Mouse (Mus musculus): Measurements from ENCODE around the gene Epo. TPM values are rescaled to one million over a fixed set of nuclear protein-coding genes. Genes with fewer than 3 reads are reported as not detected.
A peak's percentile ranks its signal among the peaks of the same experiment; 100 is the strongest.

The Epo gene
- polyA plus RNA-seq (2012; rRNA removed) = not detected in 2 replicates

DNA sequence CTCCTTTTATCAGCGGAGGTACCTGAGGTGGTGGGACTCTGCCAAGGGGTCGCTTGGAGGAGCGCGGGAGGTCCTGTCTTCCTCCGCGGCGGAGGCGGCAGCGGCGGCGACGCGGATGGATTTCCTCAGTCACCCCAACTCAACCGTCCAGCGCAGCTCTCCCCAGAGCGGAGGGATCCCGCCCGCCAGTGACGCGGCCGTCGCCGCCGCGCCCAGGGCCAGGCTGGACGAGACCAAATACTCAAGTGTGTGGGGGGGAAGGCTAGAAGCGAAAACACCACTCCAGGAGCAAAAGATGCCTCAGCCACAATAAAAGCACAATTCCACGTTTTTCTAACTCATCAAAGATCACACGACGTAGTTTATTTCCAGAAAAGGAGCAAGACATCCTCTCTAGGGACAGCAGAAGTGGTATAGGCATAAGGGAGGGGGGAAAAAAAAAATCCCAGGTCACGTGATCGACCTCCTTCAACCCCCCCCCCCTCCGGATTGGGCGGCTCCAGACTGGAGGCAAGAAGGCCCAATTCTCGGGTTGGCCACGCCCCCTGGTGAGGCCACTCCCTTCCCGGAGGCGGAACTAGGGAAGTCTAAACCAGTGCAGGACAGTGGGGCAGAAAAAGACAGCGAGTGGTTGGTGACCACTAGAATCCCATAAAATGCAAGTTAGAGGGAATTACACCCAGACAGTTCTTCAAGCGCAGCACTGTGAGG lies at the start of gene Epo, which contains the start of gene Gnb2:
TSS of gene Epo (minus strand) at position 126 of the 711 bp plus-strand sequence.
TSS of gene Gnb2 (minus strand) at position 394 of the 711 bp plus-strand sequence.
- under 1% methylated on average over 40 of the region's 40 CpGs for WGBS
- TF ChIP-seq CTCF (IDR thresholded peaks at IDR 0.05; ENCODE audit: borderline replicate concordance, insufficient read depth, low read depth, low read length) = no peak
- TF ChIP-seq POLR2A (IDR thresholded peaks at IDR 0.05; ENCODE audit: borderline replicate concordance, insufficient read depth, low read length) = peak; percentile 86
- H3K4me1 ChIP-seq (ENCODE audit: control insufficient read depth, insufficient read depth, low read length) = peaks cover 11% of the 10 kb centered on the region

DNA sequence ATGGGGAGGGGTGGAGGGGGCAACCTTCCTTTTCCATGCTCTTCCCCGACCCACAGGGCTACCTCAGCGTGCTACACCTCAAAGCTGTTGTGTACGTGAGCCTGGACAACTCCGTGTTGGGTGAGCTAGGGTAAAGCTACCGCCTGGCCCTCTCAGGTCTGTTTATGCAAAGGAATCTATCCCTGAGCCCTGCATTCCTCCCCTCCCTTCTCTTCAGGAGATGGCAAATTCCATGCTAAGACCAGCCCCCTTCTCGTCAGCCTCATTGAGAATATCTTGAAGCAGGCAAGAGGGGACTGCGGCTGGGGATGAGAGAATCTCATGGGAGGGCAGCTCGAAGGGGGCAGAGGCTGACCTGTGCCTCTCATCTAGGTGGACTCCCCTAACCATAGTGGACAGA lies 49.7 kb upstream of the Epo start:
- no peaks in the 10 kb centered on the region; the same call in 1 of the 2 replicates for H3K4me1 ChIP-seq (ENCODE audit: control insufficient read depth, insufficient read depth, low read length)
- no peak overlapping the region for H3K4me3 ChIP-seq (replicated peaks; ENCODE audit: insufficient read depth, low read depth, low read length)
- no peak overlapping the region for H3K27ac ChIP-seq (ENCODE audit: insufficient read depth, low read length)
- no peaks in the 10 kb centered on the region for H3K27me3 ChIP-seq (ENCODE audit: control insufficient read depth, insufficient read depth, low read length)
- DNase-seq = no peak
- no peak for TF ChIP-seq POLR2A (IDR thresholded peaks at IDR 0.05; ENCODE audit: borderline replicate concordance, insufficient read depth, low read length)
- TF ChIP-seq CTCF (IDR thresholded peaks at IDR 0.05; ENCODE audit: borderline replicate concordance, insufficient read depth, low read depth, low read length) = no peak
- WGBS = 77% methylated on average over 8 of the region's 8 CpGs

More for the DNA sequence above, at the start of gene Epo, which contains the start of gene Gnb2:
- peak within 1 kb of the TSS; percentile 97 for H3K27ac ChIP-seq (ENCODE audit: insufficient read depth, low read length)
- peak within 1 kb of the TSS; percentile 79 for H3K4me3 ChIP-seq (replicated peaks; ENCODE audit: insufficient read depth, low read depth, low read length)
- peak; percentile 98 to 99 for DNase-seq
- no peaks in the 10 kb centered on the region for H3K27me3 ChIP-seq (ENCODE audit: control insufficient read depth, insufficient read depth, low read length)

DNA sequence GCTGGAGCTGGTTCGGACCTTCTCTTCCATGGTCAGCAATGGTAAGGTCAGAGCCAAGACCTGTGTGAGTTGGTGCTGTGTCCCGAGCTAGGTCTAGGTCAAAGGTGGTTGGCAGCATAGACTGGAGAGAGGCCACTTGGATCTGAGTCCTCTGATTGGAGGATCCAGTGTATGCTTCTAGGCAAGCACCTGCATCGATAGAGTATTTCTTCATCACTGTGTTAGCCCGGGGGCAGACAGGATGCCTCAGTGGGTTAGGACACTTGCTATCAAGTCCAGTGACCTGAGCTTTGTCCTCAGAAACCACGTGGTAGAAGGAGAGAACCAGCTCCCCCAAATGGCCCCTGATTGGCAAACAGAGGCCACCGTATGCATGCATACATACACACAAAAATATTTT lies 47.2 kb upstream of the Epo start:
- 86% methylated on average over 6 of the region's 6 CpGs for WGBS
- Histone ChIP-seq H3K4me3 (replicated peaks; ENCODE audit: insufficient read depth, low read depth, low read length) (no peak overlapping the region), H3K27ac (ENCODE audit: insufficient read depth, low read length) (no peak overlapping the region), H3K27me3 (ENCODE audit: control insufficient read depth, insufficient read depth, low read length) (no peaks in the 10 kb centered on the region), H3K4me1 (ENCODE audit: control insufficient read depth, insufficient read depth, low read length) (no peaks in the 10 kb centered on the region; the same call in none of the 2 replicates)
- TF ChIP-seq POLR2A (IDR thresholded peaks at IDR 0.05; ENCODE audit: borderline replicate concordance, insufficient read depth, low read length) (no peak), CTCF (IDR thresholded peaks at IDR 0.05; ENCODE audit: borderline replicate concordance, insufficient read depth, low read depth, low read length) (no peak)
- DNase-seq = no peak

DNA sequence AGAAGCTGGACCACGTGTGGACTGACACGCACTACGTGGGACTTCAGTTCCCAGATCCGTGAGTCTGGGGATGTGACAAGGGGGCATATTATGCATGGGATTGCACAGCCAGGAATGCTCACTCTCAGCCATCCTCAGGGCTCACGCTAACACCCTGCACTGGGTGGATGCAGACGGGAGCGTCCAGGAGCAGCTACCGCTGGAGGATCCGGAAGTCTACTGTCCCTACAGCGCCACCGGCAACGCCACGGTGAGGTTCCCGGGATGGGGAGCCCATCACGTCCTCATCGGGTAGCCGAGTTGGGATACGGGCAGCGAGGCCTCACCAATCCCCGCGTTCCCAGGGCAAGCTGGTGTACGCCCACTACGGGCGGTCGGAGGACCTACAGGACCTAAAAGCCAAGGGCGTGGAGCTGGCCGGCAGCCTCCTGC lies 41.4 kb upstream of the Epo start:
- Histone ChIP-seq H3K27ac (ENCODE audit: insufficient read depth, low read length) (no peak overlapping the region), H3K4me1 (ENCODE audit: control insufficient read depth, insufficient read depth, low read length) (no peaks in the 10 kb centered on the region; the same call in 1 of the 2 replicates), H3K4me3 (replicated peaks; ENCODE audit: insufficient read depth, low read depth, low read length) (peak overlapping the region; percentile 59), H3K27me3 (ENCODE audit: control insufficient read depth, insufficient read depth, low read length) (no peaks in the 10 kb centered on the region)
- no peak for TF ChIP-seq POLR2A (IDR thresholded peaks at IDR 0.05; ENCODE audit: borderline replicate concordance, insufficient read depth, low read length)
- TF ChIP-seq CTCF (IDR thresholded peaks at IDR 0.05; ENCODE audit: borderline replicate concordance, insufficient read depth, low read depth, low read length) = peak; percentile 56
- WGBS = 4% methylated on average over 27 of the region's 27 CpGs
- DNase-seq = peak; percentile 82 to 84

DNA sequence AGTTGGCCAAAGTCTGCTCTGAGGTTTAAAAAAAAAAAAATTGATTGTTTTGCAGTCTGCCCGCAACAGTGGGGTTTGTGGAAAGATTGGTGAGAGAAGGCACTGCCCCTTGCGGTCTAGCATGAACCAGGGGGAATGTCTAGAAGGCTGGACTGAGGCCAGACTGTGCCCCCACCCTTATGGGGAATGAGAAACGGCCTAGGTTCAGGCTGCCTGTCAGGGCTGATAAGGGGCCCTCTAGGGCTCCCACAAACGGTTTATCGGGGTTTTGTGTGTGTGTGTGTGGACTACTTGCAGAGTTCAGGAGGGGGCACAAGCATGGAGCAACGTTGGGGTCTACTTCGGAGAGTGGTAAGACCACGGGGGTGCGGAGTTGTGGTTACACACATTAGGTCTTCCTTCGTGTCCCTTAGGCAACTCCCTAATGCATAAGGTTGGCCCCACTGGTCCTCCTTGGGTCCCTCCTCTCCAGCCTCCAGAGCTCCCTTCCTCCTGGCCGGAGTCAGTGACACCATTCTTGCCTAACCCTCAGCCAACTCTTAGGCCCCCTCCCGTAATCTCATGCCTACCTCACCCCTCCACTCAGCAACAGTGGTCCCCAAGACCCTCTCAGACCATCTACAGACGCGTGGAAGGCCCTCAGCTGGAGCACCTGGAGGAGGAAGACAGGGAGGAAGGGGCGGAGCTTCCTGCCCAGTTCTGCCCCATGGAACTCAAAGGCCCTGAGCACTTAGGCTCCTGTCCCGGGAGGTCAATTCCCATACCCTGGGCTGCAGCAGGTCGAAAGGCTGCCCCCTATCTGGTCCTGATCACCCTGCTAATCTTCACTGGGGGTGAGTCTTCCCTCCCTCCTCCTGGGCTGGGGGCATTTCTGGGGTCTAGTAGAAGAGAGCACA lies 37.9 kb upstream of the Epo start:
- Histone ChIP-seq H3K4me1 (ENCODE audit: control insufficient read depth, insufficient read depth, low read length) (no peaks in the 10 kb centered on the region), H3K27ac (ENCODE audit: insufficient read depth, low read length) (no peak overlapping the region), H3K4me3 (replicated peaks; ENCODE audit: insufficient read depth, low read depth, low read length) (no peak overlapping the region), H3K27me3 (ENCODE audit: control insufficient read depth, insufficient read depth, low read length) (no peaks in the 10 kb centered on the region)
- TF ChIP-seq CTCF (IDR thresholded peaks at IDR 0.05; ENCODE audit: borderline replicate concordance, insufficient read depth, low read depth, low read length) = no peak
- TF ChIP-seq POLR2A (IDR thresholded peaks at IDR 0.05; ENCODE audit: borderline replicate concordance, insufficient read depth, low read length) = no peak
- no peak for DNase-seq
- 68% methylated on average over 17 of the region's 17 CpGs for WGBS

DNA sequence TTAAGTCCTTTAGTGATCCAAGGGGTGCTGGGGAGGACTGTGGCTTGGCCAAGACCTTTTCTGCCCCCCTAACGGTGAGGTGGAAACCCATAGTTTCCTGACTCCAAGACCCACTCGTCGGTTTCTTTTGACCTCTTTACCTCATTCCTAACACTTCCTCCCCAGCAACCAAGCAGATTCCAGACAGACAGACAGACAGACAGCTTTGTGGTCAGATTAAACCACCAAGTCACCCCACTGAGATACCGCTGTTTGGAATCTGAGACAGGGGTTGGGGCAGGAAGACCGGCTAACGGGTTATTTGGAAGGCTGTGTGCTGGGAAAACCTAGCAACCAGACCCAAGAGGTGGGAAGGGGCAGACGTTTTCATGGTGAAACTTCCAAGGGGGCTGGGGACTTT lies 37.1 kb upstream of the Epo start:
- 16% methylated on average over 7 of the region's 7 CpGs for WGBS
- DNase-seq = no peak

DNA sequence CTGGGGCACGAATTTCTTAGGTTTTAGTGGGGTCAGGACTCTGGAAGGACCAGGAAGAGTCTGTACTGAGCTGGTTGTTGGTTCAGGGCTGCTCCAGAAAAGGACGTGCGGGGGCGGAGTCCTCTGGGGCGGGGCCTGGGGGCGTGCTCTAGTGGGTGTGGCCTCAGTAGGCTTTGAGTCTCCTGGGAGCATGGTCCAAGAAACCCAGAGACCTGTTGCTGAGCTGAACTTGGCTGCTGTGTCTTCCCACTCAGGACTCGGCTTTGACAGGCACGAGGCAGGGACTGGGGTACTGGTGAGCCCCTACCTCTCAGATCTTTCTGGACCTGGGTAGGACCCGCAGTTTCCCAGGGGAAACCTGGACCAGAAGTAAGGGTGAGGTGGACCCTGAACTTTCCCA lies 36.6 kb upstream of the Epo start, which contains the start of gene Tfr2:
TSS of gene Tfr2 (plus strand) at position 176 of the 400 bp plus-strand sequence.
- no peaks in the 10 kb centered on the region for H3K27me3 ChIP-seq (ENCODE audit: control insufficient read depth, insufficient read depth, low read length)

More for the DNA sequence above, 37.1 kb upstream of the Epo start:
- no peaks in the 10 kb centered on the region for H3K4me1 ChIP-seq (ENCODE audit: control insufficient read depth, insufficient read depth, low read length)
- no peak overlapping the region for H3K27ac ChIP-seq (ENCODE audit: insufficient read depth, low read length)
- H3K27me3 ChIP-seq (ENCODE audit: control insufficient read depth, insufficient read depth, low read length) = no peaks in the 10 kb centered on the region
- no peak overlapping the region for H3K4me3 ChIP-seq (replicated peaks; ENCODE audit: insufficient read depth, low read depth, low read length)
- TF ChIP-seq POLR2A (IDR thresholded peaks at IDR 0.05; ENCODE audit: borderline replicate concordance, insufficient read depth, low read length) (no peak), CTCF (IDR thresholded peaks at IDR 0.05; ENCODE audit: borderline replicate concordance, insufficient read depth, low read depth, low read length) (no peak)

More for the DNA sequence above, 36.6 kb upstream of the Epo start, which contains the start of gene Tfr2:
- DNase-seq = no peak
- Histone ChIP-seq H3K27ac (ENCODE audit: insufficient read depth, low read length) (no peak within 1 kb of the TSS), H3K4me3 (replicated peaks; ENCODE audit: insufficient read depth, low read depth, low read length) (no peak within 1 kb of the TSS), H3K4me1 (ENCODE audit: control insufficient read depth, insufficient read depth, low read length) (no peaks in the 10 kb centered on the region)
- WGBS = 30% methylated on average over 9 of the region's 9 CpGs
- TF ChIP-seq CTCF (IDR thresholded peaks at IDR 0.05; ENCODE audit: borderline replicate concordance, insufficient read depth, low read depth, low read length) = no peak
- no peak for TF ChIP-seq POLR2A (IDR thresholded peaks at IDR 0.05; ENCODE audit: borderline replicate concordance, insufficient read depth, low read length)

Measured in cerebellum, adult 2 months (tissue).